Mouse (Mus musculus): ENCODE measurements around the gene Qrsl1. TPM values are rescaled to one million over a fixed set of nuclear protein-coding genes. Genes with fewer than 3 reads are reported as not detected.
"Not testable (repeated sequence)": the region's sequence is repeated elsewhere in the genome, so short reads cannot be mapped to it uniquely, and the experiment has no call there.

Qrsl1 gene
- 20.7 and 32.6 TPM in 2 replicates for total RNA-seq (2014; fragmentation: Nextera tagmentation)
- total RNA-seq (2017) = 12.1 and 19.4 TPM in 2 replicates

DNA sequence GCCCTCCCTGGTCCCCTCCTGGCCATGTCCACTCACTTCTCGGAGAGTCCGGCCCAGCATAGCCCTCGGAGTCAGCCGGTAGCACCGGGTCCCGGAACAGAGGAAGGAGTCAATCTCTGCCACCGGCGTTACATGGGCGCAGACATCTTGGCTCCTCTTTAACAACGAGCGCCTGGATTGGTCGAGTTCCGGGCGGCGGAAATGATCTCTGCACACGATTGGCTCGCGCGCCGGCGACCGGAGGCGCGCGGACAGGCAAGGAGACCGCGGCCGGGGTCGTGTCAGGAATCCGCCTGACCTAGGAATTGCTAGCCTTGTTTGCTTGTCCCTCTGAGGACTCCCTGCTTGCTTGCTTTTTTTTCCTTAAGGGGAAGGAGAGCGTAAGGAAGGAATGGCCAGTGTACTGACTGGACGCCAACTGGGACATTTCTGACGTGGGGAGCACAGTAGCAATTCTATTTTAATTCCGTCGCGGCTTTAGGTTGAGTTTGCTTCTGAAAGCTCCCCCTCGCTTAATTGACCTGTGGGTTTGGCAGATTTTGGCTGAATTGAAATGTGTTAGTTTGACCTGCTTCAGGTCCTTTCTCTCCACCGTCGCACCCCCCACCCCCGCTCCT is at the start of gene Qrsl1, which contains the start of gene Rtn4ip1:
Gene Qrsl1 (minus strand): TSS at position 168 of the 617 bp plus-strand sequence.
Gene Rtn4ip1 (plus strand): TSS at position 230 of the 617 bp plus-strand sequence.
- peak; percentile 99 for ATAC-seq (replicated peaks; ENCODE audit: poor library complexity, severe bottlenecking)

DNA sequence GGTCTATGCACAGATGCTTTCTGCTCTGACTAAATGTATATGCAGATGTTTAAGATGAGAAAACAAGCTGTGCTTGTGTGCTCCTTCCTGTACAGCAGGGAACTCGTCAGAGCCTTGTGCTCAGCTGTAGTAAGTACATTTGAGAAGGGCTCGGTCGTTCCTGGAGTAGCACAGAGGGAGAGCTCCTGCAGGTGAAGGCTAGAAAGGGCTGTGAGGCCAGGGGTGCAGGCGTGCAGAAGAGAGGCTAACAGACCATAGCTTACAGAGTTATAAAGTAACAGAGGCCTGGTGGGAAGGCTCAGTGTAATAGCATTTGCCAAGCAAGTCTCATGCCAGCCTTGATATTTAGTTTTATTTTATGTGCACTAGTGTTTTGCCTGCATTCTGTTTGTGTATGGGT is 43.9 kb upstream of the Qrsl1 start:
- no peak for ATAC-seq (replicated peaks; ENCODE audit: poor library complexity, severe bottlenecking)

DNA sequence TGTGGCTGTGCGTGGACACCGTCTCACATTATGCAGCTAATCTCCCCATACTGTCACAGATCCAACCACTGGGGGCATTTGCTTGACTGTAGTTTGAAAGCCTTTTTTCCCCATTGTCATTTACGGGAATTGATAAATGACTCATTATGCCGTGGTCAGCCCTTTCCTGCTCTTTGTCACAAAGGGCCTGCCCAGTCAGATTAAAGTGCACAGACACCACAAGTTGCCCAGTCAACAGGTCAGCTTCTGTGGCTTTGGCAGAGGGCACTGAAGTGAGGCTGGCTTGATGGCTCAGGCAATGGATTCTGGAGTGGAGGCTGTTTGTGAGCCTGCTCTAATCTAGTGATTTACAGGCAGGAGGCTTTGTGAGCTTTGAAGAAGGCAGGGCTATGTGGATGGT is 42.2 kb upstream of the Qrsl1 start:
- ATAC-seq (replicated peaks; ENCODE audit: poor library complexity, severe bottlenecking) = no peak

DNA sequence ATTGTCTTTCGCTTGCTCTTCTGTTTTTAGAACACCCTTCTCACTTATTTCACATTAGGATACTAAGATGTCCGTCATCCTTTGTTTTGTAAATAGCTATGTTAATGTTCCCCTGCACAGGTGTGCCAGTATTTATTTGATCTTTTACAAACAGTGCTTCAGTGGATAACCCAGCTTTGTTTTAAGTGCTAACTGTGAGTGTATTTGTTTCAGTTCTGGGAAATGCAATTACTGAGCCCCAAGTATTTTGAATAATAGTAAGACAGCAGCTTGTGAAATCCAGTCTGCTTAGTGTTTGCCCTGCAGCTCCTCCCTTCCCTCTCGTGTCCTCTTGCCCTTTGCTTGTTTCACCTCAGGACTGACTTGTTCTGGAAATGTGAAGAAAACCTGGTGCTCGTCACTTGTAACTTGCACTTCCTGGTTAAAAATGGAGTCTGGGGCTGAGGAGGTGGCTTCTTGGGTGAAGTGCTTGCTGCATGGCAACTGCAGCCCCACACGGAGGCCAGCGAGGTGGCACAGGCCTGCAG is 37.7 kb upstream of the Qrsl1 start:
- ATAC-seq (replicated peaks; ENCODE audit: poor library complexity, severe bottlenecking) = no peak

DNA sequence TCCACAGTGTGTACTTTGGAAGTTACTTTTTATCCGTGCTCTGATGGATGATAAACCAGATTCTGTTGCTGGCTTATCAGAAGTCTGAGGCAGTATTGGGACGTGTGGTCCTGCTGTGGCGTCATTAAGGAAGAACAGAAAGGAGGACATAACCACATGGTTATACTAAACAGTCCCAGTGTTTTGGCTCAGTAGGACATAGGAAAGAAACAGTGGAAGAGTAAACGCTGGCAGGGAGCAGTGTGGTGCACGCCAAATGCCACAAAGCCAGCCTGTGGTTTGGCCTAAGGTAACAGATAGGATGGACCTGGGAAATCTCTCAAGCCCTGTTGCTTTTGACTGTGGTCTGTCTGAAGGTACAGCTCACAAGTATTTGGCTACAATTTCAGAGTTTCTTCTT is 27.1 kb upstream of the Qrsl1 start:
- no peak for ATAC-seq (replicated peaks; ENCODE audit: poor library complexity, severe bottlenecking)

DNA sequence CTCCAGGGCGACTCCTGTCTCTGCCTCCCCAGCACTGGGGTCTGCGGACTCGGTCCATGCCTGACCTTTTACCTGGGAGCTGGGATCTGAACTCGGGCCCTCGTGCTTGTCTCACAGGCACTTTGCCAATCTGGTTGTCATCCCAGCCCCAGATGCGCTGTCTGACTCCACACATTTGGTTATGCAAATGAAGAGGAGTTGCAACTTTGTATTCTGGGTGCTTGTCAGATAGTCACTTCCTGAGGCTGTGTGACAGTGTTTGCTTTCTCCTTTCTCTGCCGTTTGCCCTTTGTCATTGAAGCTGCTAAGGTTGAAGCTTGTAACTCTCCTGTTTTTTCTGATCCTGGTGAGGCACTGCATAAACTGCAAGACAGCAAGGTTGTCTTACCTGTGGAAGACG is 26.2 kb upstream of the Qrsl1 start:
- ATAC-seq (replicated peaks; ENCODE audit: poor library complexity, severe bottlenecking) = no peak

DNA sequence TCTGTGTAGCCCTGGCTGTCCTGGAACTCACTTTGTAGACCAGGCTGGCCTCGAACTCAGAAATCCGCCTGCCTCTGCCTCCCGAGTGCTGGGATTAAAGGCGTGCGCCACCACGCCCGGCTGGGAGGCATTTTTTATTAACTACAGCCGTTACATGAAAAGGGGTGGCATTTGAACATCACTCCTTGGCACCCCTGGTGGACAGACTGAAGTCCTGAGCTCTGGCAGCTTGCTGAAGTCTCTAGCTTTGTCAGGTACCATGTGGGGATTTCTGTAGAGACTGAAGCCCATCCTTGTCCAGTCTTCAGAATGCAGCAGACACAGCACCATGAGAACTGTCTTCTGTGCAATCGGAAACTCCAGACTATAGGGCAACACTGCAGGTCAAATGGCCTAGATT is 24.2 kb upstream of the Qrsl1 start:
- ATAC-seq (replicated peaks; ENCODE audit: poor library complexity, severe bottlenecking) = not testable (repeated sequence)

DNA sequence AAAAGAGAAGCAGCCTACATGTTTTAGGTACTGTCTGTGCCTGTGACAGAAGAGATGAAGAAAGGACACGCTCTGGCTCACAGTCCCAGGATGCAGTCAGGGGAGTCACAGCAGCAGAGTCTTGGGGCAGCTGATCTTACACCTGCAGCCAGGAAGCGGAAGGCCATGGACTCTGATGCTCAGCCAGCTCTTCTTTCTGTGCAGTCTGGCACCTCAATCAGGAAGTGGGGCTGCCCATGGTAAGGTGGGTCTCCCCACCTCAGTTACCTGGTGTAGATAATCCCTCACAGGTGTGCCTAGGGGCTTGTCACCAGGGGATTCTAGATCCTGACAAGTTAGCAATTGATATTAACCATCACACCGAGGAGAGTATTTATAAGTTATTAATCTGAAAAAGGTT is 21.6 kb upstream of the Qrsl1 start:
- no peak for ATAC-seq (replicated peaks; ENCODE audit: poor library complexity, severe bottlenecking)

DNA sequence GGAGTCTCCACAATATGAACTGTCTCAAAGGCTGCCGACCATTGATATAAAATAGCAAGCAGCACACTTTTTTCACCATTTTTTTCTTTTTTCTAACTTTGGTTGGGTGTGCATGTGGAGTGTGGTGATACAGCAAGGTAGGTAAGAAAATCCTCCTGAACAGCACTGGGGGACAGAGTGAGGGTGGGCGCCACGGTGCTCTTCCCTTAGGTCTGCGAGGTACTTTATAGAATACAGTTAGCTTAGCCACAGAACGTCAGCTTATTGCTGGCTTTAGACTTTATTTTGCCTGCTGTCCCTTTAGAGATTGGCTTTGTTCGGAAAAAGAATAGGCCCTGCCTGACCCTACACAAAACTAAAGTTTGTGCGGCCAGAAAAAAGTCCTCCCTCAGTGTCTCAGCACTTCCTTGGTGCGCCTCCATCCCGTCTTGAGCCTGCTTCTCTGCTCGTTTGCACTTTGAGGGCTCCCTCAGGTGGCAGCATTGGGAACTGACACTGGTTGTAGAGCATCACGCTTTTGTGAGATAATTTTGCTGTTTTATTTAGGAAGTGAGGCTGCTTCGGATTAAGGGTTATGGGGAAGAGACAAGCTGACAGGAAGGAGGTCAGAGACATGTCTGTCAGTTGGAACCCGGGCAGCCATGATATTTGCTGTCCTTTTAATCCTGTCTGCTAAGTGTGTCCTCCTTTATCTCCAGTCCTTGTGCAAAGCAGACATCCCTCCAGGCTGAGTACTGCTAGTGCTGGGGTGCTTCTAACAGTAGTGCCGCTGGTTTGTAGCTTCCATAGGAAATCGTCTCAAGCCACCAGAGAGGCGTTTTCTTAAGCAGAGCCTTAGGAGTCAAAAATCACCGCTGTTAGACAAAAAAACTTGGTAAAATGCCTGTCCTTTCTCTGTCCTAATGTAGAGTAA is 17.4 kb upstream of the Qrsl1 start:
- peak; percentile 91 for ATAC-seq (replicated peaks; ENCODE audit: poor library complexity, severe bottlenecking)

DNA sequence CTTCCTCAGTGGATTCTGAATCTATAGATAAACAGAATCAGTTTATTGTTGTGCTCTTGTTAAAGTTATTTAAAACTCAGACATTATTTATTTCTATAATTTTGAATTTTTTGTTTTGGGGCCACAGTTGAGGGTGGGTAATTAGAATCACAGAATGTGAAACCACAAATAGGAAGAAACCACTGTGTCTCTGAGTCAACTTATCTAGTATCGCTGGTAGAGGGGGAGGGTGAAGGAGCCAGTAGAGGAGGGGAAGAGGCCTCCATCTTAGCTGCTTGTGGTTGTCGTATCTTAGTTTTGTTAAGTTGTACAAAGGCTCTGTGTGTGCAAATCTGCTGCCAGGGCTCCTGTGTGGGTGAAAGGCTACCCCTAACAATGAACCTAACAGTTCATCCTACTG is 15.2 kb upstream of the Qrsl1 start:
- no peak for ATAC-seq (replicated peaks; ENCODE audit: poor library complexity, severe bottlenecking)

DNA sequence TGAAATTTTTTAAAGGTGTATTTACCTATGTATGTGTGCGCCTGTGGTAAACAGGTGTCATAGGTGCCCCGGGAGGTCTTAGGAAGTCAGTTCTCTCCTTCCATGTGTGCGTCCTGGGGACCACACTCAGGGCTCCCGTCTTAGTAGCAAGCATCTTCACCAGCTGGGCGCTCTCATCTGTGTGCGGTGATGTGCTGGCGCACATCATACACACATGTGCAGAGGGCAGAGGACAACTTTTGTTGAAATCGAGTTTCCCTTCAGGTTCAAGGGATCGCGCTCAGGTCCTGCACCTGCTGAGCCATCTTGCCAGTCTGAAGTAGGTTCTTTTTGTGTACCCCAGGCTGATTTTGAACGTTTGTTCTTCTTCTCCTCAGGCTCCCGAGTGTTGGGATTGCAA is 14.6 kb upstream of the Qrsl1 start:
- no peak for ATAC-seq (replicated peaks; ENCODE audit: poor library complexity, severe bottlenecking)

DNA sequence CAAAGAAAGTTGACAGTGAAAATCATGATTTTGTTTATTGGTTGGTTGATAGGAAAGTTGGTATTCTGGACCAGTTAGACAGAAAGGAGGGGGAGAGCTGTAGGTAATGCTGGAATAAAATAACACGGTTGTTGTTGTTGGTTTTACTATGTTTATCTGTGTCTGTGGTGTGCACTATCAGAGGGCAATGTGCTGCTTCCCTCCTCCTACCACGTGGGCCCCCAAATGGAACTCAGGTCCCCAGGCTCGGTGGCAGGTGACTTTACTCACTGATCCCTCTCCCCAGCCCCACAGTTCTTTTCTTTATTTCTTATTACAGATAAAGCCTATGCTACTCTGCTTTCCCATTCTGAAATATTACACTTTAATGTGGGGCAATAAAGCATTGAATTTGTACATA is 10.7 kb upstream of the Qrsl1 start:
- no peak for ATAC-seq (replicated peaks; ENCODE audit: poor library complexity, severe bottlenecking)

DNA sequence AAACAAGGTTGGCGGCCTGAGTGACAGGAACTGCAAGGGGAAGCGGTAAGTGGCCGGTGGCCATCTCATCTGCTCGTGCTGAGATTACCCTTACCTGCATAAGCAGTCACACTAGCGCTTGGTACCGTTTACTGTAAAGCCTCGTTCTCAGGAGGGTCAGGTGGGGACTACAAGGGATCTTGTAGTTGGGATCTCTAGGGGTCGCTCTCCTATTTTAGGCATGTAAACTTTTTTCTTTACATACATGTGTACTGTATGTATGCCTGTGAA is 9.3 kb upstream of the Qrsl1 start:
- no peak for ATAC-seq (replicated peaks; ENCODE audit: poor library complexity, severe bottlenecking)

DNA sequence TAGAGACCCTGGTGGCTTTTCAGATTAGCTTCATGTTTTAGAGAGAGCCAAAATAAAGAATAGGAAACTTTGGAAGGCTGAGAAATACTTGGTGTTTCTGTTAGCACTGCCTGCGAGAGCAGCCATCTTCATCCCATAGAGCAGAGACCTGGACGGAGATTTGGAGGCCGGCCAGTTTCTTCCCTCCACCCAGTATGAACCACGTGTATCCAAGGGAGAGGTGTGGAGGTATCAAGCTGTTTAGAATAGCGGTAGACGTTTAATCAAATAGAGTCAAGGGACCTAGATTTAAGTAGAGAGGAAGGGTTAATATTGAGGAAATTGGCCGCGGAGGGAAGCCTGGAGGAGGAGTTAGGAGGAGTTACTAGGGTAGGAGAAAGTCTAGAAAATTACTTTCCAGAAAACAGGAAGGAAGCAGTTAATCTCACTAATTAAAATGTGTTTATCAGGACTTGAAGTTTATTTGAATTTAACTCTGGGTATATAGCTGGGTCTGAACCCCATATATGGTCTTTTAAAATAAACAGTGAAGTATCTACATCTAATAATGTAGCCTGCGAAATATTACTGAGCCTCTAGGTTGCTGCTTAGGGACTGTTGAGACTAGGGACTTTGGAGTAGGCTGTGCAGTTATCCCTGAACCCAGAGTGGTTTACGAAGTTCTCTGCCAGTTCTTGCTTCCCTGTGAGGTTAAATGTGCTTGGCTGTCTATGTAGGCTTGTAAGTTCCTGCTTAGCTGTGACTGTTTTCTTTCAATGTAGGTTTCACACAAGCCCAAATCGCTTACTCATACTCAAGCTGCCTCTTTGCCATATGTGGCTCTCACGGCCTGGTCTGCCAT is 8.7 kb upstream of the Qrsl1 start:
- peak; percentile 86 for ATAC-seq (replicated peaks; ENCODE audit: poor library complexity, severe bottlenecking)

DNA sequence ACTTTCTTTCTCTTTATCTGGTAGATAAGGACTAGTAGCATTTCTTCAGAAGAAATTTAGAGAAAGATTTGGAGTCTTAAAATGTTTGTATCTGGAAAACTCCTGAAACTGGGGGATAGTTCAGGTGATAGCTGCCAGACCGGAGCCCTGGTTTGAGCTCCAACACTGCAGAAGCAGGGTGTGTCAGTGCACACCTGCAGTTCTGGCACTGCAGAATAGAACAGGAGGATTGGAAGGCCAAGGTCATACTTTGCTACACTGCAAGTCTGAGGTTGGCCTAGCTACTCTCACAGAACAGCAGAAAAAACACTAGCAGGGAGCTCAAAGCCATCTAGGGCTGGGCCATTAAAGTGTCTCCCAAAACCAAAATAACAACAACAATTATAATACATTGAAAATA is 3.0 kb upstream of the Qrsl1 start:
- ATAC-seq (replicated peaks; ENCODE audit: poor library complexity, severe bottlenecking) = no peak

DNA sequence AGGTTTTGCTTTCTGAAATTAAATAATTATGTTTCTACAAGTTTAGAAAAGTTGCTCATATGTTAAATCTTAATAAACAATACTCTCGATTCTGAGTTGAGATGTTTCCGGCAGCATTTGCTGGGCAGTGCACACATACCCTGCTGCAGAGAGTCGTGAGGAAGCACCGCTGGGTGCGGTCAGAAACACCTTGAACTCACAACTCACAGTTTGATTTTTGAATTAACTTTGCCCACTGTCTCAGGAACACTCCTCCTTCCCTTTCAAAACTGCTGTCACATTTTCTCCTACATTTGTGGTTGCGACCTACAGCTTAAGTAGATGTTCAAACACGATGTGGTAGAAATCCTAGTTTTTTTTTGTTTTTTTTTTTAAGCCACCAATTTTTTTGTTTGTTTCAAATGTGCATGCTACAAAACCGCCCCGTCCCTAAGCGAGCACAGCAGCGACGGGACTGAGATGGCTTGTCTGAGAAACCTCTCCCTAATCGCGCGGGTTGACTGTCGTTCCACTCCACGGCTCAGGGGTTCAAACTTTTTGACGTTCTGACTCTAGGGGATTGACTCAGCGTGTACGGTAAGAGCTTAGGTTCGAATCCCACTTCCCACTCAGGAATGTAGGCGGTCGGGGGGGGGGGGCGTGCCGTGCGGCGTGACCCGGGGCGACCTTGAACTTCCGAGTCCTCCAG is 518 bp downstream of the Qrsl1 start:
- ATAC-seq (replicated peaks; ENCODE audit: poor library complexity, severe bottlenecking) = peak; percentile 61; the same call in 1 of the 2 replicates

DNA sequence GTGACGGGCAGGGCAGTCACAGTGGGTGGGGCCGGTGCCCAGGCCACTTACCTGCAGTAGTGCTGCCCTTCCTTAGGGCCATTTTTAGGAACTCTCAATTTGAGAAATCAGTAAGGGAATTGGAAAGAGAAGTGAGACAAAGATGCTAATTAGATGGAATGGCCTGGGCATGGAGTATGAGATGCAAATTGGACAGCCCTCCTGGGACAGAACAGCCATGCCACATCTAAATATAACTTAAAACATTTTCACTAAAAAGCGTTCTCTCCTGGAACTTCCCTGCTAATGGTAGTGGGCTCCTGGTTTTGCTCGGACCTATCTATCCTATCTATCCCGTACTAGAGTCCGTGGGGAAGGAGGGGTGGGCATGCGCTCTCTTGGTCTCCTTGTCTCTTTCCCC is 3.3 kb downstream of the Qrsl1 start:
- no peak for ATAC-seq (replicated peaks; ENCODE audit: poor library complexity, severe bottlenecking)

DNA sequence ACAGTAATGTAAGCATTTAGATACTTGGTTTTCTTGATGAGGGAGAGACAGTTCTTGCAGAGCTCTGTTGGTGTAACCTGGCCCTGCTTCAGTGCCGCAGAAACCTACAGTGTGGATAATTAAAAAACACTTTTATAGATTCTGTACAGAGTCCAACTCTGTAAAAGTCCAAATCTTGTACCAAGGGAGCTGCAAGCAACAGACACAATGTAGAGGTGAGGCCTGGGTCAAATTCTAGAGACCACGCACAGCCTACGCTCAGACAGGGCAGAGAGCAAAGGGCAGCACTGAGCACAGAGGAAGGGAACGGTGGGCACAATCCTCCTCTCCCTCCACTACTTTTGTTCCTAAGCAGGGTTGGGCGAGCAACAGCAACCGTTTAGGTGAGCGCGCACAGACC is 5.5 kb downstream of the Qrsl1 start:
- no peak for ATAC-seq (replicated peaks; ENCODE audit: poor library complexity, severe bottlenecking)

DNA sequence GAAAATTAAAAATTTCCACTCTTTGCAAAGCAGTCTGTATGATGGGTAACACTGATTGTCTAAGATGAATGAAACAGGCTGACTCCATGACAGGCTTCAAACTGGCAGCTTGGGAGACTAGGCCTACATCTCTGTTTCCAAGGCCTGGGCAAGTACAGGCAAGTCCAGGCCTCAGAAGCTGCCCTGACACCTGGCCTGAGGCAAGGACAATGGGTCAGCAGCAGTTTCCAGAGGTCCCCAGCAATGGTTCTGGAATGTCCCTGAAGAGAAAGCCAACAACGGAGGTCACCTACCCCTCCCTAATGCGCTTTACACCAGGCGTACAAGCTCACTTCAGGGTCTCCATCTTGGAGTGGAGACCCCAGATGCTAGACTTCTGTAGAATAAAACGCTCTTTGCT is 8.6 kb downstream of the Qrsl1 start:
- ATAC-seq (replicated peaks; ENCODE audit: poor library complexity, severe bottlenecking) = no peak

DNA sequence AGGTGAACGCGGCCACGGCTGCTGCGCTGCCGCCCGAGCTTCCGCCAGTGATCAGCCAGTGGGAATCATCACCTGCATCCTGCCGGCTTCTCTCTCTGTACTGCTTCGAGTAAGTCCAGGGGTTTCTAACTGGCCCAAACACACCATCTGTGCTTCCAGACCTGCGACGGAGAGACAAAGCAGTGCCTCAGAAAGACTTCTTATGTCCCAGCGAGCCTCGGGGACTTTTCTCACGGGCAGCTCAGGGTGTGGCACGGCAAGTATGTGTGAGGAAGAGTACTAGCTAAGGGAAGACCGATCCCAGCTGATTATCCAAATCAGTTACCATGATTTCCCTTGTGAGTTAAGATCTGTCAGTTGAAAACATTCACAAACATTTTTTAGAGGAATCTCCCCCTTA is 12.6 kb downstream of the Qrsl1 start:
- no peak for ATAC-seq (replicated peaks; ENCODE audit: poor library complexity, severe bottlenecking)
